Mouse (Mus musculus) brain, embryonic 14.5 days (tissue): ENCODE data around the gene Xcl1.

Source experiments
- CTCF ChIP-seq: fragments of 200-500 bp; IDR thresholded peaks from 2 replicates; pipeline ENCODE4 v1.5.1; 2012; ENCODE audit warnings: inconsistent platforms, mild to moderate bottlenecking, moderate library complexity, borderline replicate concordance; ENCODE audit not compliant: insufficient read depth, insufficient read length; ENCODE audit errors: extremely low read depth
- POLR2A ChIP-seq: fragments of 200-500 bp; IDR thresholded peaks from 2 replicates; pipeline ENCODE4 v1.6.1; 2012; ENCODE audit warnings: mild to moderate bottlenecking, inconsistent platforms, borderline replicate concordance; ENCODE audit not compliant: poor library complexity, insufficient read depth, insufficient read length, severe bottlenecking; ENCODE audit errors: extremely low read depth

DNA sequence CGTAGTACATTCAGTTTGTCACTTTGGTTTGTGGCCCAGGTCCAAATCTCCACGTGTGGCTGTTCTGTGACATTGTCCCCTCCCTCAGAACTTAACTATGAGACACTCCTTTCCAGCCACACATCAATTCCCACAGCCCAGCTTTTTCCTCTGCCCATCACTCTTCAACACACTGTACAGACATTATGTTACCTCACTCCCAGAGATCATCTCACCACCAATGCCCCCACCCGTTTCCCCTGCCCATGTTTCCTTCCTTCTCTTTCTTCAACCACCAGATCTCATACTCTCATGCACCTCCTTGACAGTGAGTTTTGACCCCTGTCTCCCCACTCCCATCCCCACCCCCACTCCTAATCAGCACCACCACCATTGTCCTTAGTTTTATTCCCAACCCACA is 39.9 kb upstream of the Xcl1 start:
- TF ChIP-seq CTCF = no peak
- no peak for TF ChIP-seq POLR2A
